Mouse (Mus musculus): Measurements from ENCODE around the gene Stab1. TPM values are rescaled to one million over a fixed set of nuclear protein-coding genes. Genes with fewer than 3 reads are reported as not detected.

The Stab1 gene
- 1 to 10 TPM; 5.0 to 9.9 (median 6.0) TPM for total RNA-seq (2022)

DNA sequence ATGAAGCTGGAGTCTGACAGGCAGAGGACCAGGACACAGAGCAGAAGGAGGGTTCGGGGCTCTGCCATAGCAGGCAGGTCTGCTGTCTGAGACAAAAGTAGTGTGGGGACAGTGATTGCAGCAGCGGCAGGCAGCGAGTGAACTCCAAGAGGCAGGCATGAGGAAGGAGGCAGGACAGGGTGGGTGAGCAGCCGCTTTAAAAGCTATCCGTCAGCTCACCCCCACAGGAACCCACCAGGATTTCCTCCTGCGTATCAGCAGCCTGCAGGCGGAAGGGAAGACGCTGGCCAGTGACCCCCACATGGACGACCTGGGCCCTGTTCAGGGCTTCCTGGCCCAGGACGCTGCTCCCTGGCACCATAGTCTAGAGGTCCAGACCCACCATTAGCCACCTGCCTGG lies at the start of gene Stab1:
Stab1 (minus strand) TSS at position 217 of the 400 bp plus-strand sequence.
- DNase-seq (ENCODE audit: low spot score in 2 of 2), result no peak

DNA sequence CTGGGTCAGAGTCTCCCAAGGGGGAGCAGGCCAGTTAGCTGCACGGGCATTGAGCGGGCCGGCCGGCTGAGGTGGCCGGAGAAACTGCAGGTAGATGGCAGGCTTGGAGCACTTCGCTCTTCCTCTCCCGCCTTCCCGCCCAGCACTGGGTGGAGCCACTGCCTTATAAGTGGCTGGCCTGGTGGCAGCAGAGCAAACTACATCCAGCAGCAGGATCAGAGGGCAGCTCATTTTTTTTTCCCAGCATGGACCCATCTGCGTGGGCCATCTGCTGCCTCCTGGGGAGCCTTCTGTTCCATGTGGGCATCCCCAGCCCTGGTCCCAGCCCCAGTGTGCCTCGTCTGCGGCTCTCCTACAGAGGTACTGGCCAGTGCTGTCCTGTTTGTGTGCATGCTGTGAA lies 49.2 kb upstream of the Stab1 start, which contains the start of gene Sema3g:
Sema3g (plus strand) TSS at position 195 of the 400 bp plus-strand sequence.
- no peak for DNase-seq (ENCODE audit: low spot score in 2 of 2)

DNA sequence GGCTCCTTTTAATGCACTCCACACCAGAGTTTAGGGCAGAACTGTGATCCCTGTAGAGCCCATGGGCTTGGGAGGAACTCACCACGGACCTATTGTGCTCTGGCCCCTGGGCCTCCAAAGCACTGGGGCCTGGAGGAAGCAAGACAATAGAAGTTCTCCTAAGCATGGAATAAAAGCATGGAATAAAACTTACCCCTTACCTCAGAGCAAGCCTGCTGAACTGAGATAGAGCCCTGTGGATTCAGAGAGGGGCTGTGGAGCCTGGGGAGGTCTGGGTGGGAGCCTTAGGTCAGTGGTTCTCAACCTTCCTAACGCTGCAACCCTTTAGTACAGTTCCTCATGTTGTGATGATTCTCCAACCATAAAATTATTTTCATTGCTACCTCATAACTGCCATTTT lies 48.4 kb upstream of the Stab1 start, which contains the start of gene Nisch:
Nisch (minus strand) TSS at position 101 of the 400 bp plus-strand sequence.
- DNase-seq (ENCODE audit: low spot score in 2 of 2), result no peak

DNA sequence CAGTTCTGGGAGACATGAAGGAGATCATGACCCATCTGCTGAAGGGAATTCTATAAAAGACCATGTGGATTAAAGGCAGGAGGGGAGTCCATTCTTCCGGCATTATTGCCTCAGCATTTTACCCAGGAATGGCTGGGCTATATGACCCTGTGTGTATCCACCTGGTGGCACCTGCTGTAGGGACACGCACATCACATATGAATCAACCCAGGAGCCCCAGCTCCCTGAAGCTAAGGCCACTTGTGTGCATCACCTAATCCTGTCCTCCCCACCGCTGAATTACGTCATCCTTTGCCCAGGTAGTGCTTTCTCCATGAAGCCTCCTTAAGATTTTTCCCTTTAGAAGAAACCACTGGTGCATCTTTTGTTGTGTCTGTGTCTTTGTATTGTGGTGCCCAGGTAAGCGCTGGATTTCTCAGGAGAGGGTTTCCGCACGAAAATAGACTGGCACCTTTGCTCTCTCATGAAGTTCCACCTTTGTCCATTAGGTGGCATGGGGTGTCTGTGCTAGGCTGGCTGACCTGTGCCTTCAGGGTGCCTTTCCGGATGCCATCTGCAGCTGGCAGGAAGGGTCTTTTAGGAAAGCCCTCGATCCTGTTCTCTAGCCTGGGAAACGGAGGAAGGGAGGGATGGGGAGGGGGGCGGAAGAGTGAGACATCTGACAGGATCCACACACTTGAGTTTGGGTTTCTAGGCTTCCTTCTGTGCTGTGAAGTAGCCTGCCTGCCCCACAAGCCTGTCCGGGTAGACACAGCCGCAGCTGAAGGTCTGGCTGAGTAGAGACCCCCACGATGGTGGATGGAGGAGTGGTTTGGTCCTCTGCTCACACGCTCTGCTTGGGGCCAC lies 46.9 kb upstream of the Stab1 start:
- DNase-seq (ENCODE audit: low spot score in 2 of 2), result no peak

DNA sequence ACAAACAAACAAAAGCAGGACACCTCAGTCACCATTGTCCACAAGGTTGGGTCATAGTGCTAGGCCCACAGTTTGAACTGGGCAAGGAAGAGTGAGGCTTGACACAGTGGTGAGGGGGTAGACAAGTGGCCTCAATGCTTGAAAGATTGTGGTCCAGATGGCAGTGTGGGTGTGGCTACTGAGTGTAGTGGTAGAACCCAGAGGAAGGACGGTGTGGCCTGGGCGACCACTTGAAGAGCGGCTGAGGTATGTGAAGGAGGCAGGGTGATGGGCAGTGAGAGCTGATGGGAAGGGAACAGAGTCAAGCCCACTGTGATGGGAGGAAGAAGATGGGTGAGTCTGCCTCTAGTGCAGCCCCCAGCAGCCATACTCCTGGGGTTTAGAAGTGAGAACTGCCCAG lies 46.2 kb upstream of the Stab1 start:
- DNase-seq (ENCODE audit: low spot score in 2 of 2), result no peak

DNA sequence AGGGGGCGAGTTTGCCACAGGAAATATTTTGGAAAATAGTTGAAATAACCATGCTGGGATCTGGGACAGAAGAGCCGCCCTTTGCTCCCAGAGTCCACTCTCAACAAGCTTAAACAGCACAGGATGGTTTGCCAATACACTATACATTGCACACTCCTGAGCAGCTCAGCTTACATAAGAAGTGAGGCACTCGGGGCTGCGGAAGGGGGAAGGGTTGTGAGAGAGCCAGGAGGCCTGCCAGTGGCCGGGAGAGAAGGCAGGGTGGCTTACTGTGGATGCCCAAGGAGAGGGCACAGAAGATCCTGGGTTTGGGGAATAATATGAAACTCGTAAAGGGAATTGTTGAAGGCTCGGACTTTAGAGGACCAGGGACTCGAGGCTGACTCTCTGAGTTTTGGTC lies 45.4 kb upstream of the Stab1 start:
- no peak for DNase-seq (ENCODE audit: low spot score in 2 of 2)

DNA sequence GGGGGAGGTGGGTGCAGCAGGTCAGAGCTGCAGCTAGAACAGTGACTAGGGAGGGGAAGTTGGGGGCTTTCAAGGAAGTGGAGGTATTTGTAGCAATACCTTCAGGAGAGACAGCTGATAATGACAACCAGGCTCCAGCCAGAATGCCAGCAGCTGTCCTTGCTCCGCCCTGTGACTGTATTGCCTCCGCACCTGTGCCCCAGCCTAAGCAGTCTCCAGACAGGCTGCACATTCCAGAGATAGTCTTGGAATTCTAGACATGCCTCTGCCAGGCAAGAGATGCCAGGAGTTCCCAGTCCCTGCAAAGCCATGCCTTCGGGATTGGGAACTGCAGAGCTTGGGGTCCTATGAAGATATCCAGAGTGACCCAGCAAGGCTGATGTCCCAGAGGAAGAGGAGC lies 44.1 kb upstream of the Stab1 start:
- no peak for DNase-seq (ENCODE audit: low spot score in 2 of 2)

DNA sequence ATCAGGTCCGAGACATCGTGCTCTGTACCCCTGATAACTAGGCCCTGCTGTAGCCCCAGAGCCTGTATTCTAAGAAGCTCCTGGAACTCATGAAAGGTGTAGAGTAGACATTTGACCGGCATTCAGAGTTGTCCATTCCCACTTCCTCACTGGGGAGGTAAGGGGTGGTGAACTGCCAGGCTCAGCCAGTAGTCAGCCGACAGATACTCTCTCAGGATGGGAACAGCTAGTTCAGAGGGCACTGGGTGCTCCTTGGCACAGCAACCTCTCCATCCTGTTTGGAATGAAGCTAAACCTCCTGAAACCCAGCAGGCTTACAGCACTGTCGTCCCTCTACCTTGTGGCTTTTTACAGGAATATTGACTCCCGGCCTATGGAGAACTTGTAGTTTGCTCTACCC lies 43.4 kb upstream of the Stab1 start:
- no peak for DNase-seq (ENCODE audit: low spot score in 2 of 2)

DNA sequence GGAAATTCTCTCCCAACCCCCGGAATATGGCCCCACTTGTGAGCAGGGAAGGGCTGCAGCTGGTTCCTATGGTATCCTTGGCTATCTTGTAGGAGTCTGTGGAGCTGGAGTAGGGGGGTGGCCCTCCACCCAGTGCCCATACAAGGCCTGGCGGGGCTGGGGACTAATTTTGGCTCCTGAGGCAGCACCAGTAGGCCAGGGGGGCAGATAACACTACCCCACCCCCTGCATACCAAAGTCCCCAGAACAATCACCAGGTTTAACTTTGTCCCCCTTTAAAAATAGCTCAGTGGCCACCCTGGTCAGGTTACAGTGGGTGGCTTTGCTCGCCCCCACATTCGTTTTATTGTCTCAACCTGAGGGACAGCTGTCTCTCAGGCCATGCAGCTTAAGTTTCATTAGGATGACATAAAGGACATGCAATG lies 40.7 kb upstream of the Stab1 start:
- DNase-seq (ENCODE audit: low spot score in 2 of 2), result no peak

DNA sequence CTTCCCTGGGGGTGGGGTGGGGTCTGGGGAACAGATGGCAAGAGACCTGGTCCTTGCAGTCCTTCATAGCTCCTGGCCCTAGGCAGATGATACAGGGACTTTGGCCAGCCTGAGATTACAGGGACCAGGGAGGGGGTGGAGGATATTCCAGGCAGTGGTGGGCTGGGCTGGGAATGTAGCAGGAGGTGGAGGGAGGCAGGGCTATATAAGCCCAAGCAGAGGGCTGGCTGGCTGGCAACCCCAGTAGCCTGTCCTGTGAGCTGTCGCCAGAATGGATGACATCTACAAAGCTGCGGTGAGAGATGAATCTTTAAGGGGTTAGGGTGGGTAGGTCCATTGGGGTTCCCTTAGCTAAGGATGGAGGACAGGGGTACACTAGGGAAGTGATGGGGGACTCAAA lies 39.6 kb upstream of the Stab1 start, which contains the start of gene Tnnc1:
Tnnc1 (plus strand) TSS at position 229 of the 400 bp plus-strand sequence.
- no peak for DNase-seq (ENCODE audit: low spot score in 2 of 2)

DNA sequence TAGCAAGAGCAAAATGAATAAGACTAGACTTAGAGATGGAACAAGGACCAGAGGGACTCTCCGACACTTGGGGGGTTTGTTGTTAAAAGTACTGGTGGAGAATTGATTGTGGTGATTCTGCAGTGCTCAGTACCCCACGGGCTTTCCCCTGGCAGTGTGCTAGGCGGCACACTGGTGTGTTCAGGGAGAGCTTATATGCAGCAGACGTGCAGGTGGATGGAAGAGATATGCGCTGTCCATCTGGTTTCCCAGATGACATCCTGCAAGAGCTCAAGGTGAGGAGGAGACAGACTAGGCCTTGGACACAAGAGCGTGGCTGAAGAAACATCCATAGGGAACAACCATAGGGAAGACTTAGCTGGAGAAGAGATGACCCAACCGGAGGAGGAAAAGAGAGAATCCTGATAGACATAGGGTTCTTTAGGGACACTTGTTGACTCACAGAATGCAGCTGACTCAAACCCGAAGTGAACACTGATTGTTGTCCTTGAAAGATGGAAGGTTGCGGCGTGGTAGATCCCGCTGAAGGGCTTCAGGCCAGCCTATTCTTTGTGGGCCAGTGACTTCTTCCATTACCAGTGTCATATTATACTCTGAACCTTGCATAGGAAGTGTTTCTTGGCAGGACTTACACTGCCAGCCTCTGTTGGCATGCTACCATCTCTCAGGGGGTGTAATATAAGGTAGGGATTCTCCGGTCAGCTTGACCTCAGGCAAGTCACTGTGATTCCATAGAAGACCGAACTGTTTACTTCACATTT lies 38.8 kb upstream of the Stab1 start:
- DNase-seq (ENCODE audit: low spot score in 2 of 2), result no peak

DNA sequence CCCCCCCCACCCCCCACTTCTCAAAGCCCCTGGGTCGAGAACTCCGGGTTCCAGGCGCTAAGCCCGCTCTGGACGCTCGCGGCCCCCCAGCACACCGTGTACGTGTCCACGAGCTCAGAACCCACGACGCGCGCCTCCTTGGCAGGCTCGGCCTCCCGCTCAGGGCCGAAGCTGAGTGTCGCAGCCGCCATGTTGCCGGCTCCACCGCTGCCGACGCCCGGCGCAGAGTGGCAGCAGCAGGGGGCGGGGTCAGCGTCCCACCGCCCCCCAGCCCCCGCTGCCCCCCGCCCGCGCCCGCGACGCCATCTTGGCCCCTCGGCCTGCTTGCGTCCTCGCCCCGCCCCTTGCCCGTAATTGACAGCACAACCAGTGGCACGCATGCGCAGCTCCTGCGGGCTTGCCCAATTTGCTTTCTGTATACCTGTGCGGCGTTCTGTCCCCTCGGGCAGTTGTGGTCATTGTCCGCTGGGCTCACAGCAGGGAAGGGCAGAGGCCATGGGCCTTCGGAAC lies 38.1 kb upstream of the Stab1 start:
- peak; percentile 92 to 95 for DNase-seq (ENCODE audit: low spot score in 2 of 2)

DNA sequence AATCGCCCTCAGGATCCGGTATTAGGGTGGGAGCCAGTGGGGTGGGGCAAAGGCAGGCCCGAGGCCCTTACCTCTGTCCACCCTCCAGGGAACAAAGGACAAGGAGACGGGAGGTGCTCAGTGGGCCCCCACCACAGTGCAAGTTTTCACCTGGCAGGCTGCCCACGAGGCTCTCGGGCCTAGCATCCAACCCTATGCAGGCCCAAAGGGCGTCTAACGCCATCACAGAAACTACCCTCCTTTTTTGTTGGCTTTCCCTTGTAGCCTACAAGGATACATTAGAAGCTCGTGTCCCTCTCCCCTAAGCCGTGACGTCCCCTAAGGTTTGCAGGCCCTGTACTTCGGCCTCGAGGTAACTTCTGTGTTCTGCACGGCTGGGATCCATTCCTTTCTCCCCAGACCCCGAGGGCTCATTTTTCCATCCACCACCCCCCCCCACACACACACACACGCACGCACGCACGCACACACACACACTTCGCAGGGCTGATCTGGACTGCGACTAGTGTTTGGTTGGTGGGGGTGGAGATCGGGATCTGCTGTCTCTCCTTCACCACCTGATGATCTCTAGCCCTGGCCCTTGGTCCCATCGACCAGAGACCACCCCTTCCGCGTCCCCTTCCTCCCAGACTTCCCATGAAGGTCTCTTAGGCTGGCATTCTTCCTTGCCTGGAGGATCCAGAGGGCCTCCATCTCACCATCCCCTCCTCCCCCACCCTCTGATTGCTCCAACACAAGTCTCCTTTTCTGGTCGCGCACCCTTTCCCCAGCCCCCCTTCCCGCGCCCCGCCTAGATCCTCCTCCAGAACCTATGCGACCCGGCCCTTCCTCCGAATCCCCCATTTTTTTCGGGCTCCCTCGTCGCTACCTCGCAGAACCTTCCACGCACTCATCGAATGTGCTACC lies 37.4 kb upstream of the Stab1 start:
- DNase-seq (ENCODE audit: low spot score in 2 of 2), result no peak

DNA sequence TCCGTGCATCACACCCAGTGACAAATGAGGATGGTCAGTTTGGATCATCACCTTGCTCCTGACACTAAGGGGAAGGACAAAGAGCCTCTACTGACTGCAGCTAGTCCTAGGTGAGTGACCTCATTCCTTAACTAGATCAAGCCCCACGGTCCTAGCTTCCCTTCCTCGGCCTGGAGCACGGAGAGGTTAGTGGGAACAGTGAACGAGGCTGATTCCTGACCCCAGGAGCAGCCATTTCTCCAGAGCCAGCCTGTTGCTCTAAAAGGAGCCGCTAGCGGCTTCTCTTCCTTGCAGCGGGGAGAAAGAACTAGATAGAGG lies 36.8 kb upstream of the Stab1 start:
- DNase-seq (ENCODE audit: low spot score in 2 of 2), result no peak

DNA sequence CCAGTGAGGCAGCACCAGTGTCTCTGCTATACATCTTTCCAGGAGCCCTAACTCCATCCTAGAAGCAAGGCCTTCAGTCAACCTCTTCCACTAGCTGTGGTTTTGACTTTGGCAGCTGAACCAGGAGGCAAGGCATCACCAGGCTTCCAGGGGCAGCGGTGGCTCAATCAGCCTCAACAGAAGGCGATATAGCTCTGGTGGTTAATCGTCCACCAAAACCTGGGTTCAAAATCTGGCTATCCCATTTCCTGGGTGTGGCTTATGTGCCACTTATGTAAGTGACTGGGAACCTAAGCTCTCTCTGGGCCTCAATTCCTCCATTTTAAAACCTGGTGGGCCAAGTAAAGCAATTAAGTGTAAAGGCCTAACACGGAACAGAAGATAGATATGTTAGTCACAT lies 36.4 kb upstream of the Stab1 start:
- no peak for DNase-seq (ENCODE audit: low spot score in 2 of 2)

DNA sequence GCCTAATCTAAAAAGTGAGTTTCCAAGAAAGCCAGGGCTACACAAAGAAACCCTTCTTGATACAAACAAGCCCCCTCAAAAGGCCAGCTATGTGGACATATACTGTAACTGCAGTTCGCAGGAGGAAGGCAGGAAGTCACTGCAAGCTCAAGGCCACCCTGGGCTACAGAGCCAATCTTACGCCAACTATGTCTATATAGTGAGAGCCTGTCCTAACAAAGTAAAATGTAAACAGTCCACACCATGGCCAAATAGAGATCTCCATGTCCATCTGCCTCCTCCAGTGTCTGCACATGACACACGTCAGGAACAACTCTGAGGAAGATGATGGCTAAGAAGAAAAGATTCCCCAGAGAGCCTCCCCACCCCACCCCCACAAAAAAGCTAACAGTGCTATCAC lies 31.6 kb upstream of the Stab1 start:
- no peak for DNase-seq (ENCODE audit: low spot score in 2 of 2)

DNA sequence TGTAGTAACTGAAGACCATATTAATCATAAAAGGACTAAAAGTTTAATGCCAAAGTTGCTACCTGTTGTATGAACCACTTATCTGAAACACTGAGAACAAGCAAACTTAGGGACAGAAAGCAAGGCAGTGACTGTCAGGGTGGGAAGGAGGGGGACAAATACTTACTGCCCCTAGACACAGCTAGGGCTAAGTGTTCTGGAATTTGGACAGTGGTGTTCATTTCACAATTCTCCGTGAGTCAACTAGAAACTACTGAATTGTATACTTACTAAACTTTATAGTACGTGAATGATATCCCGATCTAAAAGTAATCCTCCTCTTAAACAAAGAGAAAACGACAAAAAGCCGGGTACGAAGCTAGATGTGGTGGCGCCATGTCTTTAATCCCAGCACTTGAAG lies 31.2 kb upstream of the Stab1 start:
- DNase-seq (ENCODE audit: low spot score in 2 of 2), result no peak

DNA sequence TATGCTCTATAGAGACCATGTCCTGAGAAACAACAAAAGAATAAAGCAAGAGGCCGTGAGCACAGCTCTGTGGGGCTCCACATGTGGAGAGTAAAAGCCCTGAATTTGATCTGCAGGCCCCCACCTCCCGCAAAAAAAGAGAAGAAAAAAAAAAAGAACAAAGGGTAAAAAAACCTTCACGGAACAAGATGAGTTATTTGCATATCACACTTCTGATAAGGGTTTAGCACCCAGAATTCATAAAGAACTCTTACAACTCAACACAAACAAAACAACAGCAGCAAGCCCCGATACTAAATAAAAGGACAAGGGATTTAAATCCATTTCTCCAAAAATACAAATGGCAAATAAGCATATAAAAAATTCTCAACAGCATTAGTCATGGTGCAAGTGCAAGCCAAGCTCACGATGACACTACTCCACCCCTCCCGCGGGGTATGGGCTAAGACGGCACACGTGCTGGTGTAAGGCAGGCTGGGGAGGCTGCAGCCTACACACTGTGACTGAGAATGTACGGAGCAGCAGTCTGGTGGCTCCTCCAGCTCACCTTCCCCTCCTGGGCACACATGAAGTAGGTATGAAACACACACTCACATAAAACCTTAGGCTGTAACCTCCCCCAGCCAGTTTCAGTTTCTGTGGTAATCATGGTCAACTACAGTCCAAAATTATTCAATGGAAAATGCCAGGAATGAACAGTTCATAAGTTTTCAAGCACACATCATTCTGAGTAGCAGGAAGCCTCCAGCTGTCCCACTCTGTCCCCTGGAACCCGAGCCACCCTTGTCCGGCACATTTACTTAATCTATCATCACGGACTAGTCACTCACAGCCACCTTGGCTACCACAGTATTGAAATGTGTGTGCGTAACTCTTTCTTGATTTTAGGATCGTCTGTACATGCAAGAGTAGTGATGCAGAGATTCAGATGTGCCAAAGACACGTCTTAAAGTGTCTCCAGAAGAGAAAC lies 29.4 kb upstream of the Stab1 start:
- peak in 1 of 2 experiments; percentile 44 for DNase-seq (ENCODE audit: low spot score in 2 of 2)

DNA sequence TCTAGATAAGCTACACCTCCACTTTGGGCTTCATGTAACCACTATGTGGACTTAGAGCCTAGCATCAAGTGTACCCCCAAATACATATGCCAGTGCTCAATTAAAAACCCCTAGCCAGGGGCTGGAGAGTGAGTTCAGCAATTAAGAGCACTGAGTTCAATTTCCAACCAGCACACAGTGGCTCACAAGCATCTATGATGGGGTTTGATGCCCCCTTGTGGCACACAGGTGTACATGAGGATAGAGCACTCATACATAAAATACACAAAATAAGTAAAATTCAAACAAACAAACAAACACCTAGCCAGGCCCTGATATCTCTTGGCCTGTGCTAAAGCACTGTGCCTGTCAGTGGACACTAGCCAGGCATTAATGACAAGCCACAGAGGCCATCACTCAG lies 27.5 kb upstream of the Stab1 start:
- no peak for DNase-seq (ENCODE audit: low spot score in 2 of 2)

DNA sequence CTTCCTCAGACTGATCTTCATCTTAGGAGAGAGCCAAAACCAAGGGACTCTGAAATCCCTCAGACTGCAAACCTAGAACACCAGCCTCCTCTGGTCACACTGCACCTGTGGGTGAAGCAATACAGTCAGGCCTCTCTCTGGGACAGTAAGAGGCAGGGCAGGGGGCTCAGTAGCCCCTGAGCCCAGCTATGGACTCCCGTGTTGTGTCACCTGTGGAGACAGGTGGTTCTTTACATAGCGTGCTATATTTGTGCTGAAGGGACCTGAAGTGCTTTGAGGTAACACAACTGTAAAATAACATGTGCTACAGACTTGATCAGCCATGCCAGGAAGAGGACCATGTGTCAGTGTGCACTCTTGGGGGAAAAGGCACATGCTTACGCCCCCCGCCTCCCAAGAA lies 27.1 kb upstream of the Stab1 start:
- no peak for DNase-seq (ENCODE audit: low spot score in 2 of 2)
